Mouse (Mus musculus) megakaryocyte, embryonic 14.5 days (primary cell): ENCODE data around the gene Cpox.

Experiments used
- FLI1 ChIP-seq: IDR thresholded peaks from 2 replicates; pipeline ENCODE4 v1.6.1; 2012; ENCODE audit warnings: low read length, inconsistent platforms, mixed read lengths
- GATA1 ChIP-seq: IDR thresholded peaks from 3 replicates; pipeline ENCODE4 v1.6.1; 2012; ENCODE audit warnings: mixed read lengths, low read length, inconsistent platforms, borderline replicate concordance

DNA sequence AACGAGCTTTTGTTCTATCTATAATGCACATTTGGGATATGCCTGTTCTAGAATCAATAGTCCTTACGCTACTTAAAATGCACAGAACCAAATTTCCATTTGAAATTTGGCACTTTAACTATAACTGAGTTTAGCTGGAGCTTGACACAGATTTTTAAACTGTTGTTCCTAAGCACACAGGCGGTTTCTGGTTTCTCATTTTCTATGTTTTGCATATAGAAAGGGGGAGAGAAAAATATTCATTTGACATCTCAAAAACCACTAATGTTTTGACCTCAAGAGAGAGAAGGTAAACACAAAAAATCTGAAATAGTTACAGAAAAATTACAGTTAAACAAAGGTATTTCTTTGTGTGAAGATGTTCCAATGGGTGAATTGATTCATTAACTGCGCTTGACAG is 39.4 kb downstream of the Cpox start:
- TF ChIP-seq GATA1 (no peak), FLI1 (no peak)
